Mouse (Mus musculus) gastrocnemius, adult 8-10 months (tissue): ENCODE measurements around the gene Arsb. TPM values are rescaled to one million over a fixed set of nuclear protein-coding genes. Genes with fewer than 3 reads are reported as not detected.

Experiments
- DNase-seq, 2 experiments: peaks; one replicate each; pipeline ENCODE4 v3.0.0; 2022; ENCODE audit warnings: low spot score in 2 of 2
- total RNA-seq, 4 experiments: library from RNA; stranded (reverse); gene quantifications; 2 replicates each; pipeline ENCODE4 v1.2.4; 2022

The Arsb gene
- total RNA-seq, result 1 to 10 TPM; 1.7 to 2.7 (median 2.2) TPM

DNA sequence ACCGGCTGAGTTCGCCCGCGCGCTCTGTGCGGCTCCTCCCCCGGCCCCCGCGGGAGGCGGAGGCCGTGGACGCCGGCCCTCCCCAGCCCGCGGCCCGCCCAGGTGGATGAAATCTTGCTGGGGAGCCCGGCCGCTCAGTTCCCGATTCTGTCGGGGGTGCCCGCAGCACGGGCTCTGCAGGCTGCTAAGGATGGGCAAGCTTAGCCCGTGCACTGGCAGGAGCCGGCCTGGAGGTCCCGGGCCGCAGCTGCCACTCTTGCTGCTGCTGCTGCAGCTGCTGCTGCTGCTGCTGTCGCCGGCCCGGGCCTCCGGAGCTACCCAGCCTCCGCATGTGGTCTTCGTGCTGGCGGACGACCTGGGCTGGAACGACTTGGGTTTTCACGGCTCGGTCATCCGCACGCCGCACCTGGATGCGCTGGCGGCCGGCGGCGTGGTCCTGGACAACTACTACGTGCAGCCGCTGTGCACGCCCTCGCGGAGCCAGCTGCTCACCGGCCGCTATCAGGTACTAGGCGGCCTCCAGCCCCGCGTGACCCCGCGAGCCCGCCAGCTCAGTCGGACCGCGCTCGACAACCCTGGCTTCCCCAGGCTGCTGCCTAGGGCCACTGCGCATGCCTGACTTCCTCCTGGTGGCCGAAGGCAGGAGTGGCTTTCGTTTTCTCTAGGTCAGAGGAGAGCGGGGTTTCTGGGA, at the start of gene Arsb:
Arsb (plus strand) TSS at position 43 of the 691 bp plus-strand sequence.
- peak; percentile 72 to 85 for DNase-seq

DNA sequence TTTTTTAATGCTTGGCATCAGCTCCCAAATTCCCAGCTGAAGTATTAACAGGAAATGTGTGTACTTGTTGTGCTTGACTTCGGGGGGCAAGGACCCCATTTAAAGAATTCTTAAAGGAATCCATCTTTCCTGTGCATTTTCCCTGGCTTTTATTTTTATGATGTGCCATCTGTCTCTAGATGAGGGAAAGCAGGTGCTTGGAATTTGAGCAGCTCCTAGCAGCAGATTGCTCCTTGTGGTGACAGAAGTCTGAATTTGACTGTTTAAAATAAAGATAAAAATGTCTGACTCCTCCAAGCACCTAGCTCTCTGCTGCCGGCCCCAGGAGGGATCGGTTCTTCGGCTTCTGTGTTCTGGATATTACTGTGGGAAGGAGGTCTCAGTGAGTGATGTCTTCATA, 49.5 kb upstream of the Arsb start:
- no peak for DNase-seq

DNA sequence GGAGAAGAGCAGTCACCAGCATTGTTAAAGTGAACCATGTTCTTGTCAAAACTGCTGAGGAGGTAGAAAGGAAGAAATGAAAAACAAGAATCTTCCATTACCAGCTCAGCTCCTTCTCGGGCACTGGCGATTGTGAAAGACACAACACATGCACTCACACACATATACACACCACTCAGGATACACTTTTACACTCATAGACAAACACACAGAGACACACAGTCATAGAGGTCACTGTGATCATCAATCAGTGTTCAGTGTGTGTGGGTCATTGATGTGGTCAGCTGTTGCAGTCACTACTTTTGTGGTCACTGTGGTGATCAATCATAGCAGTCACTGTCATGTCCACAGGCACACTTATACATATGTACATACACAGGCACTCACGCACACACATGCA, 48.0 kb upstream of the Arsb start:
- no peak for DNase-seq

DNA sequence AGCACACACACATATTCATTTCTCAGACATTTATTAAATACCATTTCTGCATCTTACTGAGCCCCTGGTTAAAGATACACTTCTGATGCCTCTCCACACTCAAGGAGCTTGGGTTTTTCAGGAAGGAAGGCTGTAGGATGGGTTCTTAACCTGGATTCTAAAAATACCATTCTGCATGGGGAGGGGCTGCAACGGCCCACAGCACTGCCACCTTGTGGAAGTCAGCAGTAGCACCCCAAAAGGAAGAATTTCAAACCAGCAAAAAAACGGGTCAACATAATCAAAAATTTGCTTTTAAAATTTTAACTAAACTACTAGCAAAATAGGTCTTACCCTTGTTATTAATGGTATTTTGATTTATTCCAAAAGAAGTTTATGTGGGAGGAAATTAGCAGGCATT, 47.2 kb upstream of the Arsb start:
- no peak for DNase-seq

DNA sequence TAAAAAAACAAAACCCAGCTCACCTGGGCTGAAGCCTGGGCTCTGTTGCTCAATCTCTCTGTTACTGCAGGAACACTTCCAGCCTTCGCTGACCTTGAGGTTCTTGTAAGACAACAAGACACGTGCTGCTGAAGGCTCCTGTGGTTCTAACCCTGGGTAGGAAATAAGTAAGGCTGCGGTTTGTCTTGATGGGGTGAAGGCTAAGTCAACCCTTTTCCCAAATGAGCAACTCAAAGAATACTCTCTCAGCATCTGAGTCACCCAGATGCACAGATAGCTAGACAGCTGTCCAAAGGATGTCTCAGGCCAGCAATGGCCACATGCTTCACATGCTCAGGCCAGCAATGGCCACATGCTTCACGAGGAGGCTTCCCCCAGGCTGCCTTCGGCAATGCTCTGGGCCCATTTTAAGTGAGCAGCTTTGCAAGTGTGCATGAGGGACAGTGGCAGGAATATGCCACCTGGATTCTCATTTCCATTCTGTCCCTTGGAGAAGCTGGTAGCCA, 36.2 kb upstream of the Arsb start:
- DNase-seq, result no peak

DNA sequence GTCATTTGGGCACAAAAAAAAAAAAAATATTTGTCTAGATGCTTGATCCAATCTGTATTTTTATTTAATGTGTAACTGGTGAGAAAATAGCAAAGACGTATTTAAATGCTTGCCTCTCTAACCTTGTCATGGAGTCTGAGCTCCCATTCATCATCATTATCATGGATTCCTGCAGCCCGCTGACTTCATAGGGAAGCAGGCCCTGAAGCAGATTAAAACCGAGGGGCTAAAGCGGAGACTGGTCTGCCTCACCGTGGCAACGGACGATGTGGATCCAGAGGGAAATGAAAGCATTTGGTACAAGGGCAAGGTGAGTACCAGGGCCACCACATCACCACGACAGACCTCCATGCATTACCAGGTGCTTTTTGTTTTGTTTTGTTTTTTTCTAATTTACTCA, 27.3 kb upstream of the Arsb start:
- no peak for DNase-seq

DNA sequence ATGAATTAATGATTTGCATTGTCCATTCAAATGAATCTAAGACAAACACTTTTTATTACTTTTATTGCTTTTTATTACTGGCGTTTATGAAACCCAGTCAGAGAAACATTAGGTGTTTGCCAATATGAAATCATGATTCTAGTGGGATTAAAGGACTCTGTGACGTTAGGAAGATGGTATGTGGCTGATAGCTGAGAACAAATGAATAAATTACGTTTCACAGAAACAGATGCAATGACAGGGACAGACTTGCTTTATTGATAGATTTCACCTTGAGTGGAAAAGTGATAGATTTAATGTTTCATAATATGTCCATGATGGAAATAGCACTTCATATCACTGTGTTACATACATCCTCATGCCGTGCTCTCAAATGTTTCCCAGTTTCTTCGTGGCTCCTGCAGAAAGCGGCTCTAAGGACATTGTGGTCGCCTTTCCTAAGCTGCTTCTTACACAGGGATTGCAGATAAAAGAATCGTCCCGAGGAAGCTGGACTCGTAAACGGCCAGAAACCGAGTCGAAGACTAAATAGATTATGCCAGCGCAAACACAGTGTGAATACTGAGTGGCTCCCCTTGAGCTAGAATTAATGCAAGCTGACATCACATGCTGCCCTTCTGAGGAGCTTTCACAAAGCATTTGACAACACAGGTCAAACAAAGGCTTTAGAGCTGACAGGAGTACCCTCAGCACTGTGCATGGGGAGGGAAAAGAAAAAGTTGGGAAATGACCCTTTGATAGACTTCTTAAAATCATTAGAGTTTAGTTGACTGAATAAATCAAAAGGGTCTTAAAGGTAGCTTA, 18.6 kb upstream of the Arsb start:
- no peak for DNase-seq

DNA sequence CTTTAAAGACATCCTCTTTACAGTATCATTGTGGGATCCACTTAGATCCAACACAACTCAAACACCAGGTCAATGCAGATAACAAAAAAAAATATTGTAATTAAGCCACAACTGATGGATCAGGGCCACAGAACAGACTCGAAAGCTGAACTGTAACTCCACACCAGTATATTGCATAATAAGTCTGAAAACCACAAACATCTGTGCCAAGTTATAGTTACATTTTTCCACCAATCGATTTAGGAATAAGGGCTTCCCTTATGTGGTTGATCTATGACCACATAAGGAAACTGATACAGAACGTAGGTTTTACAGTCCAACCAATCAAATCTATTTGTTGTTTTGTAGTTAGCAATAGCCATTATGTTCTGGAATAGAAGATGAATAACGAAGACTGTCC, 16.3 kb upstream of the Arsb start:
- no peak for DNase-seq

DNA sequence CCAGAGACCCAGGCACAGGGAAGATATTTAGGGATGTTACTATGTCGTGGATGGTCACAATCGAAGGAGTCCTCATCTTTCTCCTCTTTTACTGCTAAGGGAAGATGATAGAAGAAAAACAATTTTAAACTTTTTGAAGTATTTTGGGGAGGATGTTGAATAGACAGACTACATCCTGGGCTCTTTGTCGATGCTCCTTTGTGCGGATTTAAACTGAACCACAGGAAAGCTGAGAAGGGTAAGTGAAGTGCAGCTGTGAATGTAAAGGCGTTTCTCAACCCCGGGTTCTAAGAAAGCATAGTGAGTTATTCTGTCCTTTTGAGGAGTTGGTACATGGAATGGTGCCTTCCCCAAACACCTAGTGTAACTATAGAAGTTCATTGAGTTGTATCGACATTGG, 14.8 kb upstream of the Arsb start:
- no peak for DNase-seq

DNA sequence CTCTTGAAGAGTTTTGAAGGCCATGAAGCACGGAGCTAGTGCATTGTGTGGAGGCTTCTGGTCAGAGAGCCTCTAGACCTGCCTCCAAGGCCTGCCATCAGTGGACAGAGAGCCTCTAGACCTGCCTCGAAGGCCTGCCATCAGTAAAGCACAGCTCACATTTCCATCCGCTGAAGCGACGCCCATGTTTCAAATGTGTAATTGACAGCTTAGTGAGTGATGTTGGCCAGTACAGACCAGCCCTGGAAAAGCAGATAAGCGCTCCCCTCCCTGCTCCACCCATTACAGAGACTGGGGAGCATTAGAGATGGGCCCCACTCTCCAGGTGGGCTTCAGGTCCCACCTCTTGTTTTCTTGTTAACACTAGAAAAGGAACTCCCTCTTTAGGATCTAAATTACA, 13.9 kb upstream of the Arsb start:
- DNase-seq, result no peak

DNA sequence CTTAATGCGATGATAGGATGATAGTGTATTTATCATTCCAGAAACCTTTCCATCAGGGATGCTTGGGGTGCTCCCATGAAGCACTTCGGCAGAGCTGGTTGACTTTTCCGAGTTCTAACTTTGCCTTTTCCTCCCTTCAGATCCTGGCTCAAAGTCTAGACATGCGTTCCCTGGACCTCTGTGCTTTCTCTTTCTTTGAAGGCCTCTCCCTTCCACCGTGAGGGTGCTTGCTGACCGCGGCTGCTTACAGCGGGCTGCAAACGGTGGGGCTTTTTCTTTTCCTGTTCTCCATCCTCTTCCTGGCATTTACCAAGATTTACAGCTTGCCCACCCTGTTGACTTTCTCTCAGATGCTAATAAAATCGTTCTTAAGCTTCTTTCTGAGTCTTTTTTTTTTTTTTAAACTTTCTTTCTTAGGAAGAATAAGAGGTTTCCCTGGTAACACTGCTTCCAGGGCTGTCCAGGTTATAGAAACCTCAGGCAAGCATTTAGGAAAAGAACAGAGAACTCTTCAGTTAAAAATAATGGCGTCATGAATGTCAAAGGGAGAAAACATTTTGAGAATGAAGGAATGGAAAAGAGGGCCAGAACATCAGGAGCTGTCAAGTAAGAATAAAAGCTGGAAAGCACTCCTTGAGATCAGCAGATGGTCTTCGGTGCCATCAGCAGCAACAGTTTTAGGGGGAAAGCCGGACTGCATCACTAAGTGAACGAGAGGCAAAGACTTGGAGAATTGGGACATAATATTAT, 13.1 kb upstream of the Arsb start:
- no peak for DNase-seq

DNA sequence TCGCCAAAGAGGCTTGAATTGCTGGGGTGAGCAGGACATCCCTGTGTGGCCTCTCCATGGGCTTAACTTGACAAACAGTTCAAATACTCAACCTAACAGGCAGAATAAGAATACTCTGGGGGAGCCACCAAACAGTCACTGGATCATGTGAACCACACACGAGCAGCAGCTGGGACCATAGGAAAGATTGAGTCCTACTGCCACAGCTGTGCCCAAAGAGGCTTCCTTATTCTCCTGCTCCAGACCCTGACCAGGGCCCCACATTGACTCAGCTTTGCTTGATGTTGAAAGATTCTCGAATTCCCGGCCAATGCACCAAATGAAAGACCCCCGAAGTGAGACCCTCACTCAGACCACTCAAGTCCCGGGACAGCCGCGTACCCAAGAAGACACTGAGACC, 9.6 kb upstream of the Arsb start:
- no peak for DNase-seq

DNA sequence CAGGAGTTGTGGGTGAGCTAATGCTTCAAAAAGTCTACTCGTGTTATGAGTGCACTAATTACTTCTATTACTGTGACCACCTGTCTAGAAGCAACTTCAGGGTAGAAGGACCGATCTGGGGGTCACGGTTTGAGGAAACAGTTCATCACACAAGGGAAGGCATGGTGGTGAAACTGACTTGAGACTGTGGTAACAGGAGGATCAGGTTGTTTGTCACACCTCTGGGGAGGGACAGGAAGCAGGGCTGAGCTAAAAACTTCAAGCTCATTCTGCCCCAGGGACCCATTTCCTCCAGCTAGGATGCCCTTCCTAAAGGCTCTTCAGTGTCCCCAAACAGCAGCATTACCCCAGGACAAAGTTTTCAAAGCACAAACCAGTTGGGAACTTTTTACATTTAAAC, 8.6 kb upstream of the Arsb start:
- no peak for DNase-seq

DNA sequence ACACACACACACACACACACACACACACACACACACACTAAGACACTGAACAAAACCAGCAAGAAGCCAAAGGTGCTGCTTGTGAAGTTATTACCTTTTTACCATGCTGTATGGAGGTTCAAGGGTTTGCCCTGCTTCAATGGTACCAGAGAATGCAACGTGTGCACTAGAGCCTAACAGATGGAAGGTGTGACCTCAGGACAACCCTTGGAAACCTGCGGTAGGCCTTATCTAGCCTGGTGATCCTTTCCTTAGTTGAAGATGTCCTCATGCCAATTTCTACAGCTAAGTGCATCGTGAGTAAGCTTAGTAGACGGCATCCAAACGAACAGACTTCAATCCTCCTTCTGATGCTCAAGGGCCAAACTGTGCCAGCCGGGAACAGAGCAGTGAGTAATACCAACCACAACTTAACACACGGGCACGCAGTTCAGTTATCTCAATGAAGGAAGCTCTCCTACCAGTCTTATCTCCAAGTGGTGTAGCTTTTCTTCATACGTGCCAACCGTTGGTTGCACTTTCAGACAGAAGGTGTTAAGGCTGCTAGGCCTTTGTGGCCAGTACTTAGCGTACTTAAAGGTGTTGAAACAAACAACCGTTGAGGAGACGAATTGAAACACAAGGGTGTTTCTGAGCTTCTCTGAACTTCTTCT, 7.0 kb upstream of the Arsb start:
- no peak for DNase-seq

DNA sequence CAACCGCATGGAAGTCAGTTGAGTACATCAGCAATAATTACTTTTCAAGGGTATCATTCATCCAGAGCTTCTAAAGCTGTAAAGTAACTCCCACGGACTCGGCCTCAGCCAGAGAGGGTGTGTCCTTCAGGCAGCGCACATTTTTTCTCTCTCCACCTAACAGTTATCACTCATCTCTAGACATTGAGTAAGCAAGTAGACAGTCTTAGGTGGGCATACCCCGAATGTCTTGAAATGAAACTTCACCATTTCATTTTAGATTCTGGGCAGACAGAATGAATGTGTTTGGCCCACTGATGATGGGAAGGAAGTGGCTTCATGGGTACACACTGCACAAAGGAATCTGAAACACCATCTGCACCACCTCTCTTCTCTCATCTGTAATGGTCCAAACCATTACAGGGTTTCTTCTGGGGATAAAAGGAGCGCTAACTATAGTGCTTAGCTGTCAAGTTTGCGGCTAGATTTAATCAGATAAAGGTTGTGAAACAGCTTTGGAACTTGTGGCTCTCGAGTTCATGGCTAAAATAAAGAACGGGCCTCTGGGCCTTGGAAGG, 321 bp upstream of the Arsb start:
- no peak for DNase-seq

DNA sequence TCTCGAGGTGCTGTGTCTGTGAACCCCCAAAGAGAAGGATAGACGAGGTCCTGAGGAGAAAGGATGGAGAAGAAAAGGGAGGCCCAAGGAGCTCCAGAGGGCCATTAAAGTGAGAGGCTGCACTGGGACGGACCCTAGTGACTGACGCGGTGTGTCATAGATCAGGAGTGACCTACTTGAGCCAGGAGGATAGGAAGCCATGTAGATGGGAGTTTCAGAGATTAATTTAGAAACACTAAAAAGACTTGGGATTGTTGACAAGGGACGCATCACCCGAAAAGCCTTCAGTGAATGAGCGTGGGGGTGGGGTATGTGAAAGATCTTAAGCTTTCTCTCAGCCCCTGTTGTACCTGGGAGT, 828 bp downstream of the Arsb start:
- DNase-seq, result no peak

DNA sequence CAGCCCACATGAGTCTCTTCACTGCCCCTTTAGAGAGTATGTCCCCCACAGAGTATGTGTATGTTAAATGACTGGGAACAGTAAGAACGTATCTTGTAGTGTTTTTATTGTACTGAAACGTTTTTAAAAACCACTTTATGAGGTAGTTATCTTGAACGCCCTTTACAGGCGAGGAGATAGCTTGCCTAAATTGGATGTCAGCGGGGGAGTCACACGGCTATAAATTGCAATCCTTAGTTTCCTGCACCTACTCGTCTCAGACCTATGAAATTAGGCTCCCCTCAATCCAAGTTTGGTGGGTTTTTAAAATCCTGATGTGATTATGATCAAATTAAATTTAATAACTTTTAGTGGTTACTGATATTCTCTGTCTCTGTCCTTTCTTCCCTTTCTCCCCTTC, 1.4 kb downstream of the Arsb start:
- DNase-seq, result no peak

DNA sequence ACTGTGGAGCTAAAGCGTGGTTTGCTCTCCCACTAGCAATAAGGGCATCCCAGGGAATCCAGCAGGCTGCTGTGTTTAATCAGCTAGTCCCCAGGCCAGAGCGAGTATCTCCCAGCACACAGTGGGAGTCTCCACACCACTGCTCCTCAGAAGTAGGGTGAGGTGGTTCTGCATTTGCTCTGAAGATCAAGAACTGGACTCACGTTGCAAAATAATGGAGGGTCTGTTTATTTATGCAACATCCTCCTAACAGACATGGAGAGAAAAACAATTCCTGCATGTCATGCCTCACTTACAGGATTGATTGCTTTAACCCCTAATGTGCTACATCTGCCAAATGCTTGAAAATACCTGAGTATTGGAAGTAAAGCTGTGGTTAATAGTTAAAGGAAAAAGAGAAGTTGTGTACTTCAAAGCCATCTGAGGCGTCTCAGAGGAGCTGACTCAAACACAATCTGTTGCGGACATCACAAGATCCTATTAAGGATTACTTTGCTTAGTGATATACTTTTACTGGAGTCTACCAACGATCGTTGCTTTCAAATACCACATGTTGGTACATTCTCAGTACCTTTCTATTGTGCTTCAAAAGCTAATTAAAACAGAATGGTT, 2.4 kb downstream of the Arsb start:
- no peak for DNase-seq

DNA sequence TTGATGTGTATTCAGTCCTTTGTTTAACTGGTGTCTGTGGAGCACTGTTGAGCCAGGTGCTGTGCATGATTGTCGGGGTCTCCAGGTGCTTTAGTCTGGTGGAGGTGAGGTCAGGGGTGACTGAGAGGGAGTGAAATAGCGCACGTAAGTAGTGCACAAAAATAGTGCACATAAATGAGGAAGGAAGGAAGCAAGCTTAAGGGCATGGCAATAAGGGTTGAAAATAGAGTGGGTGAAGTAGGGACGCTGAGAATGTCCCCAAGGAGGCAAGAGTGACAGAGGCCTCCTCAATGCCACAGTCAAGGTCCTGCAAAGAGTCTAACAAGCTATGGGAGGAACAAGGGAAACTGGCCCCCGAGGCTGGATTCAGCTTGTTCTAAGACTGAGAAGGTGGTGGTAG, 11.4 kb downstream of the Arsb start:
- DNase-seq, result no peak

DNA sequence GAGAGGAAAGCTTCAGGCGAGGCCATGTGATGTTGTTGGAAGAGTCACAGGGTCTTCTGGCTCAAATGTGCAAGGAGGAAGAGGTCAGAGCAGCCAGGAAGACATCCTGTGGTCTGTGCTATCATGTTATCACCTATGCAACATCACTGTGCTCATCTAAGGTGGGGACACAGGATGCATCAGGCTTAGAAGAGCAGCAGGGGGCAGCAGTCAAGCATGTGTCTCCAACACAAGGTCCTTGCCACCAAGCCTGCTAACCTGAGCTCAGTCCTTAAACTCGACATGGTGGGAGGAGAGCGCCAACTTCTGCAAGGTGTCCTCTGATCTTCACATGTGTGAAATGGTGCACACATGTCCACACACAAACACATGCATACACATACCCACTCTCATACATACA, 13.9 kb downstream of the Arsb start:
- no peak for DNase-seq

DNA sequence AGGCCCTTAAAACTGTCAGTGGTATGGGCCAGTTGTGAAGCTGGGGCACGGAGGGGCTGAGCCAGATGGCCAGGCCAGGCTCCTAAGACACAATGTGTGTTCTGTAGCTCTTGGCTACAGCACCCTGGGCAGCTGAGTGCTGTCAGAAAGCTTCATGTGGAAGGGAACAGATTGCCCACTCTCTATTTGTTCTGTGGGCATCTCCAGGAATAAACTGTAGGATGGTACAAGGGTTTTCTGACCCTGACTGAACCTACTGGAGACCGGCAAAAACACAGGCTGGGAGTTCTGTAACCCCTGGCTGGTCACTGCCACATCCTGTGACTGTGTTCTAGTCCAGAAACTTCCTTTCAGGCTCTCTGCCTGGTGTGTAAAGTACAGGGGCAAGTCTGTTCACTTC, 14.6 kb downstream of the Arsb start:
- no peak for DNase-seq
